Mouse (Mus musculus) ES-E14 (cell line): ENCODE data around the gene Alb. TPM values are rescaled to one million over a fixed set of nuclear protein-coding genes. Genes with fewer than 3 reads are reported as not detected.

Experiments used
- DNase-seq: peaks from one replicate; pipeline ENCODE4 v3.0.0-alpha.2; 2013; ENCODE audit warnings: low read depth, low spot score
- H3K27ac ChIP-seq: 2 replicates; pipeline ENCODE4 v1.5.1; 2012; ENCODE audit warnings: low read depth, mild to moderate bottlenecking, low read length, moderate library complexity, mixed read lengths; ENCODE audit not compliant: poor library complexity, insufficient read depth, severe bottlenecking
- H3K36me3 ChIP-seq: 2 replicates; pipeline ENCODE4 v1.6.1; 2012; ENCODE audit warnings: mild to moderate bottlenecking, low read length, moderate library complexity, mixed read lengths; ENCODE audit not compliant: control insufficient read depth, poor library complexity, insufficient read depth, severe bottlenecking
- H3K4me1 ChIP-seq, 2 experiments: fragments of 150-350 bp in 1 of 2; sonication (generic) in 1 of 2; 2 replicates each; pipeline ENCODE4 v1.6.1; 2012; ENCODE audit warnings: low read length in 2 of 2, mild to moderate bottlenecking in 1 of 2, mixed read lengths in 1 of 2; ENCODE audit not compliant: control insufficient read depth in 2 of 2, insufficient read depth in 2 of 2, poor library complexity in 1 of 2
- H3K4me3 ChIP-seq, 2 experiments: fragments of 150-350 bp in 1 of 2; sonication (generic) in 1 of 2; 2 replicates each; pipeline ENCODE4 v1.5.1; 2012; ENCODE audit warnings: low read length in 2 of 2, low read depth in 1 of 2, mild to moderate bottlenecking in 1 of 2, mixed read lengths in 1 of 2; ENCODE audit not compliant: insufficient read depth in 1 of 2, poor library complexity in 1 of 2, severe bottlenecking in 1 of 2
- H3K9ac ChIP-seq: 2 replicates; pipeline ENCODE4 v1.6.1; 2012; ENCODE audit warnings: low read depth, mild to moderate bottlenecking, low read length, mixed read lengths; ENCODE audit not compliant: poor library complexity, insufficient read depth, severe bottlenecking
- H3K9me3 ChIP-seq: fragments of 150-350 bp; sonication (generic); 2 replicates; pipeline ENCODE4 v1.6.1; 2012; ENCODE audit warnings: low read depth, mild to moderate bottlenecking, low read length; ENCODE audit not compliant: control insufficient read depth, insufficient read depth
- CHD2 ChIP-seq: IDR thresholded peaks from 2 replicates; pipeline ENCODE4 v1.6.1; 2014; ENCODE audit warnings: mild to moderate bottlenecking, low read depth, low read length, inconsistent platforms
- HCFC1 ChIP-seq: IDR thresholded peaks from 2 replicates; pipeline ENCODE4 v1.6.1; 2012; ENCODE audit warnings: low read length, inconsistent platforms, borderline replicate concordance; ENCODE audit not compliant: insufficient read depth
- MAFK ChIP-seq: IDR thresholded peaks from 2 replicates; pipeline ENCODE4 v1.6.1; 2014; ENCODE audit warnings: mild to moderate bottlenecking, low read depth, low read length, inconsistent platforms; ENCODE audit not compliant: insufficient read depth
- ZC3H11A ChIP-seq: IDR thresholded peaks from 2 replicates; pipeline ENCODE4 v1.6.1; 2012; ENCODE audit warnings: low read depth, mild to moderate bottlenecking, inconsistent platforms, low read length, borderline replicate concordance
- ZNF384 ChIP-seq: IDR thresholded peaks from 2 replicates; pipeline ENCODE4 v1.6.1; 2012; ENCODE audit warnings: low read depth, low read length, inconsistent platforms
- in situ Hi-C, 2 experiments: fragments of 600-800 bp; cut with MboI; formaldehyde crosslinking; loops; one replicate each; pipeline ENCODE4 v1.15.1; 2025; ENCODE audit warnings: low sequenced_read_pairs in 2 of 2, inconsistent platforms in 1 of 2; ENCODE audit not compliant: unreplicated experiment in 2 of 2
- total RNA-seq: library from RNA; depleted of rRNA; stranded (reverse); fragments of 300-350 nt; gene quantifications from 2 replicates; pipeline ENCODE4 v1.2.3, GENCODE M21; 2012

Gene Alb
- total RNA-seq, 1 experiment, result not detected

- Histone ChIP-seq H3K9me3 (no peaks in the 10 kb centered on the region), H3K4me1 (no peaks in the 10 kb centered on the region), H3K36me3 (no peaks in the 10 kb centered on the region), H3K27ac (no peak overlapping the region), H3K9ac (no peak overlapping the region), H3K4me3 (no peak overlapping the region)
- TF ChIP-seq MAFK, result no peak
- no peak for TF ChIP-seq CHD2
- no peak for TF ChIP-seq ZNF384
- TF ChIP-seq ZC3H11A, result no peak
- TF ChIP-seq HCFC1, result no peak
- in situ Hi-C loops, result no loop called here
- no peak for DNase-seq
These were observed 16.8 kb downstream of the Alb start for GRCm38 (mm10) chr5:90477308-90478140.

- DNase-seq, result no peak
- no peak overlapping the region for H3K4me3 ChIP-seq
- no peak overlapping the region for H3K9ac ChIP-seq
- H3K9me3 ChIP-seq, result no peaks in the 10 kb centered on the region
- no peak overlapping the region for H3K27ac ChIP-seq
- TF ChIP-seq HCFC1, result no peak
- TF ChIP-seq MAFK, result no peak
- no peak for TF ChIP-seq ZC3H11A
- TF ChIP-seq ZNF384, result no peak
- no peak for TF ChIP-seq CHD2
- in situ Hi-C loops, result no loop called here
- no peaks in the 10 kb centered on the region for H3K4me1 ChIP-seq
- no peaks in the 10 kb centered on the region for H3K36me3 ChIP-seq
These were observed 18.2 kb downstream of the Alb start for GRCm38 (mm10) chr5:90478886-90479285.

GRCm38 (mm10) chr5:90485597-90485996, 24.9 kb downstream of the Alb start:
- in situ Hi-C loops, result no loop called here
- no peaks in the 10 kb centered on the region for H3K4me1 ChIP-seq
- H3K27ac ChIP-seq, result no peak overlapping the region
- H3K4me3 ChIP-seq, result no peak overlapping the region
- no peaks in the 10 kb centered on the region for H3K9me3 ChIP-seq
- no peak overlapping the region for H3K9ac ChIP-seq
- DNase-seq, result no peak
- no peaks in the 10 kb centered on the region for H3K36me3 ChIP-seq
- no peak for TF ChIP-seq HCFC1
- TF ChIP-seq MAFK, result no peak
- no peak for TF ChIP-seq CHD2
- no peak for TF ChIP-seq ZNF384
- no peak for TF ChIP-seq ZC3H11A

- in situ Hi-C loops, result no loop called here
- DNase-seq, result no peak
These were observed 27.6 kb downstream of the Alb start for GRCm38 (mm10) chr5:90488323-90488722.

GRCm38 (mm10) chr5:90490518-90490917, 29.8 kb downstream of the Alb start, which contains the start of gene Afp:
Gene Afp (plus strand): TSS chr5:90490737.
- in situ Hi-C loops, result no loop called here
- no peak within 1 kb of the TSS for H3K9ac ChIP-seq
- no peak within 1 kb of the TSS for H3K27ac ChIP-seq
- no peak within 1 kb of the TSS for H3K4me3 ChIP-seq
- no peaks in the 10 kb centered on the region for H3K9me3 ChIP-seq
- no peaks in the 10 kb centered on the region for H3K4me1 ChIP-seq
- no peaks in the 10 kb centered on the region for H3K36me3 ChIP-seq
- no peak for DNase-seq
- TF ChIP-seq MAFK (no peak), HCFC1 (no peak), ZNF384 (no peak), CHD2 (no peak), ZC3H11A (no peak)

More at GRCm38 (mm10) chr5:90488323-90488722, 27.6 kb downstream of the Alb start:
- Histone ChIP-seq H3K4me1 (no peaks in the 10 kb centered on the region), H3K4me3 (no peak overlapping the region), H3K27ac (no peak overlapping the region), H3K9me3 (no peaks in the 10 kb centered on the region), H3K9ac (no peak overlapping the region), H3K36me3 (no peaks in the 10 kb centered on the region)
- TF ChIP-seq HCFC1 (no peak), MAFK (no peak), ZC3H11A (no peak), ZNF384 (no peak)
